Mouse (Mus musculus) embryonic facial prominence, embryonic 12.5 days (tissue): Measurements from ENCODE around the gene Gm10518. TPM values are rescaled to one million over a fixed set of nuclear protein-coding genes. Genes with fewer than 3 reads are reported as not detected.

Experiments used
- ATAC-seq: fragments of 200-750 bp; cut with Nextera tagmentation; 2 replicates; pipeline ENCODE4 v1.8.0; 2017; ENCODE audit not compliant: insufficient number of reproducible peaks, insufficient read depth, low FRiP score, low TSS enrichment
- H3K27ac ChIP-seq: fragments of 300-500 bp; sonication (generic); 2 replicates; pipeline ENCODE4 v1.5.1; 2016; ENCODE audit warnings: mild to moderate bottlenecking
- H3K27me3 ChIP-seq: fragments of 300-500 bp; sonication (generic); 2 replicates; pipeline ENCODE4 v1.6.1; 2016; ENCODE audit warnings: mild to moderate bottlenecking, moderate library complexity
- H3K36me3 ChIP-seq: fragments of 300-500 bp; sonication (generic); 2 replicates; pipeline ENCODE4 v1.6.1; 2016; ENCODE audit warnings: mild to moderate bottlenecking
- H3K4me1 ChIP-seq: fragments of 300-500 bp; sonication (generic); 2 replicates; pipeline ENCODE4 v1.6.1; 2016
- H3K4me2 ChIP-seq: fragments of 300-500 bp; sonication (generic); replicated peaks from 2 replicates; pipeline ENCODE4 v1.6.1; 2016; ENCODE audit warnings: mild to moderate bottlenecking, moderate library complexity
- H3K4me3 ChIP-seq: fragments of 300-500 bp; sonication (generic); 2 replicates; pipeline ENCODE4 v1.5.1; 2016; ENCODE audit warnings: mild to moderate bottlenecking
- H3K9ac ChIP-seq: fragments of 300-500 bp; sonication (generic); 2 replicates; pipeline ENCODE4 v1.6.1; 2016; ENCODE audit warnings: mild to moderate bottlenecking, moderate library complexity
- H3K9me3 ChIP-seq: fragments of 300-500 bp; sonication (generic); 2 replicates; pipeline ENCODE4 v1.6.1; 2016; ENCODE audit warnings: mild to moderate bottlenecking, moderate library complexity
- WGBS: fragments of 180-500 bp; shearing (Covaris S2); methylation state at CpG from one replicate; pipeline ENCODE4 v1.1.7; 2016; 5-methylcytosine and 5-hydroxymethylcytosine counted together
- polyA plus RNA-seq: library from polyadenylated mRNA; unstranded; fragments of >200 nt; fragmentation: Nextera tagmentation; extraction: Ambion mirVana; gene quantifications from 2 replicates; pipeline ENCODE4 v1.2.1, GENCODE M21; 2016

The Gm10518 gene
- polyA plus RNA-seq, result not detected in 2 replicates

DNA sequence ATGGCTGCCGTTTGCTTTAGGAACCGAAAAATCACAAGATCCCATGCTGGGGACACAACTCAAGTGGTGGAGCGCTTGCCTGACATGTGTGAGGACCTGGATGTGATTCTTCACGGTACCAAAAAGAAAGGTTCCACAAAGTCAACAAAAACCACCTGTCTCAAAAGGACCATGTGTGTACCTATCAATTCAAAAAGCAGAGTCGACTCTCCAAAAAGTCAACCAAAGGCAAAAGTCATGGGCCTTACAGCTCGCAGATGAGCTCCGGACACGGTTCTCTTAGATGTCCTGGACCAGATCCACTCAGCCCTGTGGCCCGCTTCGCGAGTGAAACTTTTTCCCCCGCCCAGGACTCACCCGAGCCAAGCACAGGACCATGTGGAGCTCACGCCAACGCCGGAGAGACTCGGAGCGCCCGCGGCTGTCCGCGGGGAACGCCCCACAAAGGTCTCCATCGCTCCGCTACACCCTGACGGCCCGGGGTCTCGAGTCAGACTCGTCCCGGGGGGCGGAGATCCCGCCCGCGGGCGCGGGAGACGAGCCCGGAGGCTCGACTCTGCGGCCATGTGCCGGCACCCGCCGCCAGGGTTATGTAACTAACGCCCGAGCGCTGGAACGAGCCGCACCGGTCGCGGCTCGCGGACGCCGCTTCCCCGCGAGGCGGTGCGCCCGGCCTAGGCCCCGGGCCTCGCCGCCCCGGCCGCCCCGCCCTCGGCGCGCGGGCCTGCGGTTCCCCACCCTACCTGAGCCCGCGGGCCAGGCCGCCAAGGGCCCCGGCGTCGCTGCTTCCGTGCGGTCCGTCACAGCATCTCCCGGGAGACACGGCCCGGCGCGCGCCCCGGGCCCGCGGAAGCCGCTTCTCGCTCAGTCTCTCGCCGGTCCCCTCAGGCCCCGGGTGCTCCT is at the start of gene Gm10518:
Gene Gm10518, plus strand, starts transcription at position 767 of the 903 bp plus-strand sequence.
- Histone ChIP-seq H3K4me2 (peak within 1 kb of the TSS; percentile 78), H3K4me3 (peak within 1 kb of the TSS; percentile 94), H3K4me1 (peaks cover 14% of the 10 kb centered on the region), H3K27ac (peak within 1 kb of the TSS; percentile 99), H3K9ac (peak within 1 kb of the TSS; percentile 97), H3K27me3 (no peaks in the 10 kb centered on the region), H3K9me3 (no peaks in the 10 kb centered on the region), H3K36me3 (peaks cover 11% of the 10 kb centered on the region)
- peak; percentile 76 for ATAC-seq
- WGBS, result under 1% methylated on average over 73 of the region's 94 CpGs

DNA sequence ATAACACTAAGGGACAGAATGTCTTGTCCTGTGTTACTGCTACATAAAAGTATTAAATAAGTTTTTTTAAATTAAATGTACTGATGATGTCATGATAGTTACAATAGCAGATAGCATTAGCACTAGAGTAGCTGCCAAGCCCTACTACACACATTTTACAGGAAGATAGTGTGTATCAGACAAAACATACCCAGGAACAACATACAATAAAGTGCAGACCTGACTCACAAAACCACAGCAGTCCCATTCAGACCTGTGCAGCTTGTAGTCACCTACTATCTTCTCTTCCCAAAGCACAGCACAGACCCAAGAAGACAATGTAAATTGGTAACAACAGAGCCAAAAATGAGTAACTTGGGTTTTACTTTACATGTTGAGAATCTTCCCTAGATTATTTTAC is 46.7 kb upstream of the Gm10518 start:
- H3K9me3 ChIP-seq, result no peaks in the 10 kb centered on the region
- ATAC-seq, result no peak
- H3K36me3 ChIP-seq, result peaks cover 64% of the 10 kb centered on the region

GRCm38 (mm10) chr1:179760086-179760485 is 43.1 kb upstream of the Gm10518 start:
- Histone ChIP-seq H3K4me3 (no peak overlapping the region), H3K9me3 (no peaks in the 10 kb centered on the region), H3K4me2 (no peak overlapping the region), H3K27ac (no peak overlapping the region), H3K36me3 (peaks cover 69% of the 10 kb centered on the region), H3K4me1 (no peaks in the 10 kb centered on the region), H3K27me3 (no peaks in the 10 kb centered on the region), H3K9ac (no peak overlapping the region)
- 94% methylated on average over 5 of the region's 5 CpGs for WGBS
- no peak for ATAC-seq

More for the DNA sequence above, 46.7 kb upstream of the Gm10518 start:
- no peaks in the 10 kb centered on the region for H3K4me1 ChIP-seq
- no peak overlapping the region for H3K27ac ChIP-seq
- no peak overlapping the region for H3K4me3 ChIP-seq
- no peaks in the 10 kb centered on the region for H3K27me3 ChIP-seq
- H3K9ac ChIP-seq, result no peak overlapping the region
- H3K4me2 ChIP-seq, result no peak overlapping the region

DNA sequence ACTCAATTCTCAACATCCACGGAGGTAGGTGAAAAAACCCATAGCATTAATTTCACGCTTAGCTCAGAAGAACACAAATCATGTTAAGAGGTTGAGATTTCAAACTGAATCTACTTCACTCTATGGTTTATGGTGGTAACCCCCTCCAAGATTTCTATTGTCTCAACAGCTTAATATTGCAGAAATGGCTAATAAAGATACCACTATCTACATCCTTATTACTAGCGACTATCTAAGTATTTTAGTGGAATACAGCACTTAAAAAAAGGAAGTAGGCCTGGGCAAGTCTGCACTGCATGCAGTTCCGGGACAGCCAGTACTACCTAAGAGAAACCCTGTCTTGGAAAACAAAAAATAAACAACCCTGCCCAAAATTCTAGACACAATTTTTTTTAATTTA is 42.6 kb upstream of the Gm10518 start:
- WGBS, result 93% methylated on average over 4 of the region's 4 CpGs
- ATAC-seq, result no peak
- no peaks in the 10 kb centered on the region for H3K27me3 ChIP-seq
- no peak overlapping the region for H3K4me3 ChIP-seq
- H3K4me2 ChIP-seq, result no peak overlapping the region
- H3K36me3 ChIP-seq, result peaks cover 68% of the 10 kb centered on the region
- H3K4me1 ChIP-seq, result no peaks in the 10 kb centered on the region
- H3K9me3 ChIP-seq, result no peaks in the 10 kb centered on the region
- H3K27ac ChIP-seq, result no peak overlapping the region
- no peak overlapping the region for H3K9ac ChIP-seq

DNA sequence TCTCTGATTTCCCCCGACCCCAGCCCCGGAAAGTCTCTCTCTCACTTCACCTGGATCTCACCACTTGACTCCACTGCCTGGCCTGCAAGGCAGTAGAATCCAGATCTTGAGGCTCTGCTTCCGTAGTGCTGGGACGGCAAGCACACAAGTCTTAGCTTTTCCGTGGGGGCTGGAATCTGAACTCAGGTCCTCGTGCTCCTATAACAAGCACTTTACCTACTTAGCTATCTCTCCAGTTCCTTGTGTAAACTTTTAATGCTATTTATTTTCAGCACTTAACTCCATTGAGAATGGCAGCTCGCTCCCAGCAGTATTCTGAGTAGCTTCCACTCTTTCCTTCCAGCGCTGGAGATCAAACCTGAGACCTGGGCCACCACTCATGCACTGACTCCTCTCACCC is 26.3 kb upstream of the Gm10518 start:
- H3K36me3 ChIP-seq, result peaks cover 69% of the 10 kb centered on the region

DNA sequence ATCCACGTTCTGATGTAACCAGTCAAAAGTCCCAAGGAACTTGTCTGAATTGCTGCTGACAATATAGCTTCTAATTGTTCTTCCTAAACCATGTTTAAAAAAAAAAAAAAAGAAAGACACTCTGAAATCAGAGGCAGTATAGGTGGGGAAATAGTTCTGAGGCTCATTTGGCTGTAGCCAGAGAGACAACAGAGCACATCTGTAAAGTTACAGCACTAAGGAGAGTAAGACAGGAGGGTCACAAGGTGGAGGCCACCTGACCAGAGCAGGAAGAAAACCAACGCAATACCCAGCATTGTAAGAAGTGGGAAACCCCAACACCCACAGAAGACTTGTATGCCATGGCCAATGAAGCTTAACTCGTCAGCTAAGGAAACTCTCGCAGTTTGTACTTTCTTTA is 19.1 kb upstream of the Gm10518 start:
- no peaks in the 10 kb centered on the region for H3K4me1 ChIP-seq
- H3K36me3 ChIP-seq, result peaks cover 56% of the 10 kb centered on the region
- H3K4me3 ChIP-seq, result no peak overlapping the region
- H3K9me3 ChIP-seq, result no peaks in the 10 kb centered on the region
- no peak for ATAC-seq
- WGBS, result 89% methylated on average over 4 of the region's 4 CpGs
- no peak overlapping the region for H3K4me2 ChIP-seq
- no peak overlapping the region for H3K27ac ChIP-seq
- no peak overlapping the region for H3K9ac ChIP-seq
- H3K27me3 ChIP-seq, result no peaks in the 10 kb centered on the region

More for the DNA sequence above, 26.3 kb upstream of the Gm10518 start:
- 95% methylated on average over 8 of the region's 8 CpGs for WGBS
- no peaks in the 10 kb centered on the region for H3K4me1 ChIP-seq
- no peak for ATAC-seq
- H3K9me3 ChIP-seq, result no peaks in the 10 kb centered on the region
- H3K4me3 ChIP-seq, result no peak overlapping the region
- H3K27ac ChIP-seq, result no peak overlapping the region
- no peak overlapping the region for H3K4me2 ChIP-seq
- H3K27me3 ChIP-seq, result no peaks in the 10 kb centered on the region
- H3K9ac ChIP-seq, result no peak overlapping the region

DNA sequence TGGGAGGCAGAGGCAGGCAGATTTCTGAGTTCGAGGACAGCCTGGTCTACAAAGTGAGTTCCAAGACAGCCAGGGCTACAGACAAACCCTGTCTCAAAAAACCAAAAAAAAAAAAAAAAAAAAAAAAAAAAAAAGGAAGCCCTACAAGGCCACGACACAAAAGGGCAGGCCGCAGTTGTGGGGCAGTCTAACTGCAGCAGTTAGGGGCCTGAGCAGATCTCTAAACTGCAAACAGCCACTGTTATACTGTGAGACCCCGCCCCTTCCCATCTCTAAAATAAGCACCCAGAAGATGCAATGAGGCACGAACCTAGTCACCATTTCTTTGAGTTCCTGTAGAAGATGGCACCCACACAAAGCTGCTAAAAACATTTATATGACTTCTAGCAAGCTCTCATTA is 17.7 kb upstream of the Gm10518 start:
- peaks cover 55% of the 10 kb centered on the region for H3K36me3 ChIP-seq
- no peak overlapping the region for H3K4me2 ChIP-seq
- no peak for ATAC-seq

DNA sequence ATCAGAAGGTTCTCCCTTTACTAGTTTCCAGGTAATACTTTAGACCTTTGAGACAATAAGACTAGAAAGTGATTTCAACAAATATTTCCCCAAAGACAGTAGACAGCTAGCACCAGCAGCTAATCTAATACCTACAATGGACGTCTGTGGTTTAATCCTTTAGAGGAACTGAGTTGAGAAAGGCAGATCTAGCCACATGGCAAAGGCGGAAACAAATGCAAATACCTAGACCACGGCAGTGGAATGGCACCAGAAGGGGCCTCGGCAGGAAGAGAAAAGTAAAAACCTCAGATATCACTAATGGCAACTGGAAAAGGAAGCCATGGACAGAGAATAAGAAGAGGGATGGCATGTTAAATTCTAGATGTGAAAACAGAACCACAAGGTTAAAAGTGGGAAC is 15.9 kb upstream of the Gm10518 start:
- H3K27ac ChIP-seq, result no peak overlapping the region
- H3K9ac ChIP-seq, result no peak overlapping the region
- H3K27me3 ChIP-seq, result no peaks in the 10 kb centered on the region
- ATAC-seq, result no peak
- no peak overlapping the region for H3K4me3 ChIP-seq
- no peaks in the 10 kb centered on the region for H3K4me1 ChIP-seq
- 86% methylated on average over 4 of the region's 4 CpGs for WGBS
- H3K9me3 ChIP-seq, result no peaks in the 10 kb centered on the region
- H3K36me3 ChIP-seq, result peaks cover 64% of the 10 kb centered on the region
- no peak overlapping the region for H3K4me2 ChIP-seq

More for the DNA sequence above, 17.7 kb upstream of the Gm10518 start:
- Histone ChIP-seq H3K27me3 (no peaks in the 10 kb centered on the region), H3K9me3 (no peaks in the 10 kb centered on the region), H3K4me1 (no peaks in the 10 kb centered on the region), H3K27ac (no peak overlapping the region), H3K4me3 (no peak overlapping the region), H3K9ac (no peak overlapping the region)
- 89% methylated on average over 5 of the region's 5 CpGs for WGBS

DNA sequence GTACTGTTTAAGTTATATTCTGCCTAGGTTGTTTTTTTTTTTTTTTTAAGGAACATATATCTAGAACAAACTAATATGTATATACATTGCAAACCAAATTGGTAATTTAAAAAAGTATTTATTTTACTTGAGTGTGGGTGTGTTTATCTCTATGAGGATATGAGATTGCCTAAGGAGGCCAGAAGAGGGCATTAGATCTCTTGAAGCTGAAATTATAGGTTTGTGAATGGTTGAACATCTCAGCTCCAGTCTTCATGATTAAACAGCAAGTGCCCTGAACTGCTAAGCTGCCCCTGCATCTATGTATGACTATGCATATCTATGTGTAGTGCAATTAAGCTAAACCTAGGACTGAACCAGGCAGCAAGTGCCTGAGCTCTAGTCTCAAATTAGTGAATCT is 4.4 kb upstream of the Gm10518 start:
- Histone ChIP-seq H3K9me3 (no peaks in the 10 kb centered on the region), H3K27ac (no peak overlapping the region), H3K4me1 (peaks cover 11% of the 10 kb centered on the region), H3K36me3 (peaks cover 40% of the 10 kb centered on the region), H3K4me3 (no peak overlapping the region), H3K27me3 (no peaks in the 10 kb centered on the region), H3K4me2 (no peak overlapping the region), H3K9ac (no peak overlapping the region)
- no peak for ATAC-seq

GRCm38 (mm10) chr1:179803513-179804139 is 450 bp downstream of the Gm10518 start, which contains the start of gene Ahctf1:
Gene Ahctf1, minus strand, starts transcription at chr1:179803680.
- H3K4me1 ChIP-seq, result peaks cover 14% of the 10 kb centered on the region
- H3K9ac ChIP-seq, result peak within 1 kb of the TSS; percentile 97
- no peaks in the 10 kb centered on the region for H3K9me3 ChIP-seq
- peak within 1 kb of the TSS; percentile 94 for H3K4me3 ChIP-seq
- peak within 1 kb of the TSS; percentile 78 for H3K4me2 ChIP-seq
- peaks cover 6% of the 10 kb centered on the region; the same call in 1 of the 2 replicates for H3K36me3 ChIP-seq
- H3K27ac ChIP-seq, result peak within 1 kb of the TSS; percentile 99
- no peaks in the 10 kb centered on the region for H3K27me3 ChIP-seq
- under 1% methylated on average over 56 of the region's 56 CpGs for WGBS
- peak; percentile 98 for ATAC-seq

DNA sequence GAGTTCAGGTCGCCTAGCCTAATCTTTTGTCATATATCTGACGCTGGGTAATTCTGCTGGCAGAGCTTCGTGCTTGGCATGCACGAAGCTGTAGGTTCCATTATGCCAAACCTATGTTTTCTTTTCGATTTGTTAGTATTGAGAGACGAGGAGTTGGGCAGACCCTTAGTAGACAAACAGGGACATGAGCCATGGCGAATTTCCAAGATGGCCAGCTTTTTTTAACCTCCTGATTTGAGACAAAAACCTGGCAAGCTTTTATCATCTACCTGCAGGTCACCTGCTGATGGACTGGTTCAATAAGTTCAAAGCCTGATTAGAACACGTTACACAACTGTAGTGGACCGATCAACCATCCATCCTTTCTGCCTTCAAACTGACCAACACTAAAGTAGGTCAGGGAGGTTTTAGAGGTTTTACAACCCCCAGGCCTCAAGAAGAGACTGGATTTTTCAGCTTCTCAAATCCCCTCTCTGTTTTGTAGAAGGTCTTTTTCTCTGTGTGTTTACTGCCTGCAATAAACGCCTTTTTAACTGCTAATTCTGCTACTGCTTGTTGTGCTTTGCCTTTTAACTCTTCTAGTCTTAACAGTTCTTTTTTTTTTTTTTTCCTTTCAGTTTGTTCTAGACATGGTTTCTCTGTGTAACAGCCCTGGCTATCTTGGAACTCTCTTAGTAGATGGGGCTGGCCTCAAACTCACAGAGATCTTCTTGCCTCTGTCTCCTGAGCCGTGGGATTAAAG is 1.1 kb downstream of the Gm10518 start:
- H3K9ac ChIP-seq, result peak overlapping the region; percentile 19
- 36% methylated on average over 11 of the region's 11 CpGs for WGBS
- no peaks in the 10 kb centered on the region for H3K27me3 ChIP-seq
- H3K4me1 ChIP-seq, result peaks cover 14% of the 10 kb centered on the region
- H3K27ac ChIP-seq, result peak overlapping the region; percentile 99
- H3K9me3 ChIP-seq, result no peaks in the 10 kb centered on the region
- peak overlapping the region; percentile 94 for H3K4me3 ChIP-seq
- H3K4me2 ChIP-seq, result peak overlapping the region; percentile 78
- no peak for ATAC-seq
- 0 out of 2 replicates have a peak, but pooled peaks cover under 1% of the 10 kb centered on the region for H3K36me3 ChIP-seq
